Mouse (Mus musculus) R1 (cell line): ENCODE data around the gene Tcaim.
A peak's percentile ranks its signal among the peaks of the same experiment; 100 is the strongest.
"Not testable (repeated sequence)": the region's sequence is repeated elsewhere in the genome, so short reads cannot be mapped to it uniquely, and the experiment has no call there.

ENCODE experiments used
- DNase-seq: peaks from one replicate; pipeline ENCODE4 v3.0.0-alpha.2; 2018; ENCODE audit warnings: low read depth, low spot score

The Tcaim gene

GRCm38 (mm10) chr9:122854526-122854925 lies 49.2 kb downstream of the Tcaim start:
- DNase-seq: no peak

- not testable (repeated sequence) for DNase-seq
These were observed 49.8 kb downstream of the Tcaim start for GRCm38 (mm10) chr9:122855141-122855540.

GRCm38 (mm10) chr9:122855617-122856016 lies 50.3 kb downstream of the Tcaim start:
- no peak for DNase-seq

DNA sequence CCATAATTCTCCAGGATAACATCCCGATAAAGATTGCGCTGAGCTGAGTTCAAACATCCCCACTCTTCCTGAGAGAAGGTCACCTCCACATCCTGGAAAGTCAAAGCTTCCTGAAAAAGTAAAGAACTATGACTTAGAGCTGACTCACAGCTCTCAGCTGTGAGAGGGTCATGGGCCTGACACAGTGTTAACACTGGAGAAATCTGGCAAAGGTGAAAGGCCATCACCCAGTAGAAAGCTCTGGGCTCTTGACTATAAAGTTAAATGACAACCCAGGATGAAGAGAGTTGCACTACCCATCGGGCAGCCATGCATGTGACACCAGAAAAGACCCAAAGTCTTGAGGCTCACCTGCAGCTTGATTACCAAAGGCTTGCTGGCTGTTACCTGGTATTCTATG lies 51.4 kb downstream of the Tcaim start:
- DNase-seq: no peak

- no peak for DNase-seq
These were observed 55.4 kb downstream of the Tcaim start for GRCm38 (mm10) chr9:122860752-122861151.

GRCm38 (mm10) chr9:122863731-122864130 lies 58.4 kb downstream of the Tcaim start:
- DNase-seq: no peak

DNA sequence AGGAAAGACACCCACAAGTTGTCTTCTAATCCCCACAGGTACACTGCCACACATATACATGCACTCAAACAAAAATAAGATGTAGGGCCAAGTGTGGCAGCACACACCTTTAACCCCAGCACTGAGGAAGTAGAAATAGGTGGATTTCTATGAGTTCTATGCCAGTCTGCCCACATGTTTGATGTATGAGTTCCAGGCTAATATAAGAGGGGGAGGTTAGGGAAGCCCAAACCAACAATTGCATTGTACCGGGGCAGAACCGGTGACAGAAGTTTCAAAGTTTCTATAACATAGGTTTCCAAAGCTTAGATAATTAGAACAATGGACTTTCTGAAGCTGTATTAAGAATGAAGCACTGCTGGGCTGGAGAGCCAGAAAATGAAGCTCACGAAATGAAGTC lies 59.5 kb downstream of the Tcaim start:
- DNase-seq: no peak

- peak; percentile 92 for DNase-seq
These were observed 60.4 kb downstream of the Tcaim start, which contains the start of gene Zfp445 for GRCm38 (mm10) chr9:122865697-122866166. Gene Zfp445 (minus strand): TSS chr9:122866006.

- DNase-seq: no peak
These were observed 60.9 kb downstream of the Tcaim start for GRCm38 (mm10) chr9:122866192-122866591.

- no peak for DNase-seq
These were observed 67.3 kb downstream of the Tcaim start for GRCm38 (mm10) chr9:122872595-122872994.

- DNase-seq: no peak
These were observed 69.3 kb downstream of the Tcaim start for GRCm38 (mm10) chr9:122874653-122875052.

GRCm38 (mm10) chr9:122875145-122875544 lies 69.8 kb downstream of the Tcaim start:
- no peak for DNase-seq

GRCm38 (mm10) chr9:122885385-122885784 lies 80.0 kb downstream of the Tcaim start, which contains the start of gene Zkscan7:
Gene Zkscan7 (plus strand): TSS chr9:122885685.
- no peak for DNase-seq
